Mouse (Mus musculus) frontal cortex, postnatal 36 days (tissue): ENCODE measurements around the gene Rgs14.

Source experiments
- DNase-seq, 2 experiments: peaks; one replicate each; pipeline ENCODE4 v3.0.0; 2022; ENCODE audit warnings: low spot score in 2 of 2

Gene Rgs14

GRCm38 (mm10) chr13:55403935-55404852 lies 34.7 kb downstream of the Rgs14 start:
- DNase-seq, result peak; percentile 57 to 77

- peak; percentile 73 to 84 for DNase-seq
Measured at GRCm38 (mm10) chr13:55404853-55405782, 35.6 kb downstream of the Rgs14 start.

GRCm38 (mm10) chr13:55405783-55406390 lies 36.4 kb downstream of the Rgs14 start:
- DNase-seq, result no peak

GRCm38 (mm10) chr13:55407341-55407740 lies 37.8 kb downstream of the Rgs14 start:
- no peak for DNase-seq

- DNase-seq, result no peak
Measured at GRCm38 (mm10) chr13:55408546-55409120, 39.1 kb downstream of the Rgs14 start.

- no peak for DNase-seq
Measured at GRCm38 (mm10) chr13:55411826-55412225, 42.3 kb downstream of the Rgs14 start.

GRCm38 (mm10) chr13:55412643-55413307 lies 43.2 kb downstream of the Rgs14 start:
- DNase-seq, result no peak

GRCm38 (mm10) chr13:55413333-55413732 lies 43.8 kb downstream of the Rgs14 start:
- no peak for DNase-seq

- DNase-seq, result peak; percentile 71 to 83
Measured at GRCm38 (mm10) chr13:55414743-55415380, 45.3 kb downstream of the Rgs14 start, which contains the start of gene Pfn3. Gene Pfn3 (minus strand): TSS chr13:55415232.

- DNase-seq, result peak; percentile 85 to 87
Measured at GRCm38 (mm10) chr13:55418004-55418403, 48.5 kb downstream of the Rgs14 start.

GRCm38 (mm10) chr13:55419142-55419541 lies 49.6 kb downstream of the Rgs14 start:
- no peak for DNase-seq

- DNase-seq, result no peak
Measured at GRCm38 (mm10) chr13:55420018-55420932, 50.7 kb downstream of the Rgs14 start.

GRCm38 (mm10) chr13:55420933-55421800 lies 51.6 kb downstream of the Rgs14 start:
- DNase-seq, result peak; percentile 45 to 77

GRCm38 (mm10) chr13:55426613-55427012 lies 57.1 kb downstream of the Rgs14 start, which contains the start of gene F12:
Gene F12 (minus strand): TSS chr13:55426793.
- no peak for DNase-seq

GRCm38 (mm10) chr13:55429226-55429888 lies 59.8 kb downstream of the Rgs14 start:
- no peak for DNase-seq

- no peak for DNase-seq
Measured at GRCm38 (mm10) chr13:55430566-55430965, 61.0 kb downstream of the Rgs14 start.

GRCm38 (mm10) chr13:55431889-55432685 lies 62.6 kb downstream of the Rgs14 start:
- DNase-seq, result no peak
